Mouse (Mus musculus) neural tube, embryonic 13.5 days (tissue): ENCODE measurements around the gene Gls. TPM values are rescaled to one million over a fixed set of nuclear protein-coding genes. Genes with fewer than 3 reads are reported as not detected.

ENCODE experiments used
- ATAC-seq: fragments of 200-750 bp; cut with Nextera tagmentation; 2 replicates; pipeline ENCODE4 v1.8.0; 2017; ENCODE audit warnings: low read depth, mild to moderate bottlenecking, moderate TSS enrichment, moderate library complexity
- H3K27ac ChIP-seq: fragments of 300-500 bp; sonication (generic); replicated peaks from 2 replicates; pipeline ENCODE4 v1.5.1; 2015; ENCODE audit warnings: moderate library complexity, mild to moderate bottlenecking, inconsistent platforms
- H3K27me3 ChIP-seq: fragments of 300-500 bp; sonication (generic); 2 replicates; pipeline ENCODE4 v1.6.1; 2015; ENCODE audit warnings: mild to moderate bottlenecking, inconsistent platforms
- H3K36me3 ChIP-seq: fragments of 300-500 bp; sonication (generic); 2 replicates; pipeline ENCODE4 v1.6.1; 2015; ENCODE audit warnings: mild to moderate bottlenecking, inconsistent platforms
- H3K4me1 ChIP-seq: fragments of 300-500 bp; sonication (generic); replicated peaks from 2 replicates; pipeline ENCODE4 v1.6.1; 2015; ENCODE audit warnings: inconsistent platforms
- H3K4me2 ChIP-seq: fragments of 300-500 bp; sonication (generic); 2 replicates; pipeline ENCODE4 v1.6.1; 2015; ENCODE audit warnings: inconsistent platforms, mild to moderate bottlenecking, moderate library complexity
- H3K4me3 ChIP-seq: fragments of 300-500 bp; sonication (generic); 2 replicates; pipeline ENCODE4 v1.5.1; 2015; ENCODE audit warnings: mild to moderate bottlenecking, inconsistent platforms
- H3K9ac ChIP-seq: fragments of 300-500 bp; sonication (generic); 2 replicates; pipeline ENCODE4 v1.6.1; 2015; ENCODE audit warnings: moderate library complexity, mild to moderate bottlenecking, inconsistent platforms
- H3K9me3 ChIP-seq: fragments of 300-500 bp; sonication (generic); 2 replicates; pipeline ENCODE4 v1.6.1; 2016; ENCODE audit warnings: inconsistent platforms
- WGBS: fragments of 180-500 bp; shearing (Covaris S2); methylation state at CpG from one replicate; pipeline ENCODE4 v1.1.7; 2015; 5-methylcytosine and 5-hydroxymethylcytosine counted together
- polyA plus RNA-seq: library from polyadenylated mRNA; unstranded; fragments of >200 nt; fragmentation: Nextera tagmentation; extraction: Ambion mirVana; gene quantifications from 2 replicates; pipeline ENCODE4 v1.2.1, GENCODE M21; 2015

Gene Gls
- polyA plus RNA-seq, 1 experiment from 2014 or later: 32.6 TPM

DNA sequence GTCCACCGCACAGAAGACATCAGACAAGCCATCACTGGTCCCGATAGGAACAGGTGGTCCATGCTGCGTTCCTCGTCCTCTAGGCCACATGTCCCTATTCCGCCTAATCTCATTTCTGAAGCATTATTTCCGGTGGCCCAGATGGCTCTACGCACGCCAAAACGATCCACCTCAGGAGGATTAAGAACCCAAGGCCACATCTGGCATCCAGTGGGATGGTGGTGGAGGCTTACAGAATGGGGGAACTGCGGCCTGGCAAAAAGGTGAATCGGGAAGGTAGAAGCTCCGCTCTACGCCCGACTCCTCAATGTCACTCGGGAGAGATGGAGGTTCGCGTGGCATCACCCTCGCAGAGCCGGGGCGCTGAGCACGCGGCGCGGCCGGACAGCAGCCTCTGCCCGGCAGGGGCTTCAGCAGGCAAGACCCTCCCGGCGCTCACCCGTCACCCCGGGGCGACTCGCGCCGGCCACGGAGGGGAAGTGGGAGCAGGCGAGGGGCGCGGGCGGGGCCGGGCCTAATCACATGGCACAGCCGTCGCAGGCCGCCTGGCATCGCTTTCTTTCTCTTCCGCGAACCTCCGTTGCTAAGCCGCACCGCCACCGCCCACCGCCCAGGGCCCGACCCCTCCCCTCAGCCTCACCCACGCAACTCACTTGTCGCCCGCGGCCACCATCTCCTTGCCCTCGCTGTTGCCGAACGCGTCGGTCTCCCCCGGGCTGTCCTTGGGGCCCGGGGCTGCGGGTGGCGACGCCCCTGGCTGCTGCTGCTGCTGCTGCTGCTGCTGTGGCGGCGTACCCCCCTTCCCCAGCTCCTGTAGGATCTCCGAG, 880 bp downstream of the Gls start:
- Histone ChIP-seq H3K9me3 (no peaks in the 10 kb centered on the region), H3K9ac (peak overlapping the region; percentile 96), H3K27ac (peak overlapping the region; percentile 97), H3K36me3 (no peaks in the 10 kb centered on the region), H3K4me2 (peak overlapping the region; percentile 65), H3K4me3 (peak overlapping the region; percentile 94), H3K4me1 (peaks cover 21% of the 10 kb centered on the region), H3K27me3 (peaks cover 2% of the 10 kb centered on the region; the same call in 1 of the 2 replicates)
- WGBS: under 1% methylated on average over 66 of the region's 69 CpGs
- peak; percentile 68 for ATAC-seq

GRCm38 (mm10) chr1:52230404-52230803, 2.6 kb downstream of the Gls start:
- Histone ChIP-seq H3K36me3 (no peaks in the 10 kb centered on the region), H3K4me2 (peak overlapping the region; percentile 65), H3K27me3 (peaks cover 2% of the 10 kb centered on the region; the same call in 1 of the 2 replicates), H3K9me3 (no peaks in the 10 kb centered on the region), H3K4me3 (0 out of 2 replicates have a peak overlapping the region, but pooled peaks have one; percentile 94), H3K27ac (no peak overlapping the region), H3K9ac (no peak overlapping the region), H3K4me1 (peaks cover 21% of the 10 kb centered on the region)
- ATAC-seq: no peak
- 82% methylated on average over 1 of the region's 1 CpGs for WGBS

DNA sequence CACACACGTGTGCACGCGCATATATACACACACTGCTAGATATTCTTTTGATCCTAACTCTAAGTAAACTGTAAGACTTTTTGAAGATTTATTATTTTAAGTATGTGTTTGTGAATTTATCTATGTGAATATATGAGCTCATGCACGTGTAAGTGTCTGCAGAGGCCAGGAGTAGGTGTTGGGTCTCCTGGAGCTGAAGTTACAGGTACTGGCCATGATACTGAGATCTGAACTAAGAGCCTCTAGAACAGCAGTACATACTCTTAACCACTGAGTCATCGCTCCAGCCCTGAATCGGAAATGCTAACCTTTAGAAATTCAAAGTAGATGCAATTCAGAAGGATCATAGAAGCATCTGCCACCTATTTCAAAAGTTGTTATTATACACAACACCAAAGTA, 4.9 kb downstream of the Gls start:
- Histone ChIP-seq H3K4me3 (no peak overlapping the region), H3K27ac (no peak overlapping the region), H3K4me1 (peaks cover 23% of the 10 kb centered on the region), H3K4me2 (no peak overlapping the region), H3K9ac (no peak overlapping the region), H3K27me3 (no peaks in the 10 kb centered on the region), H3K36me3 (no peaks in the 10 kb centered on the region), H3K9me3 (no peaks in the 10 kb centered on the region)
- no peak for ATAC-seq
- WGBS: 88% methylated on average over 6 of the region's 6 CpGs

DNA sequence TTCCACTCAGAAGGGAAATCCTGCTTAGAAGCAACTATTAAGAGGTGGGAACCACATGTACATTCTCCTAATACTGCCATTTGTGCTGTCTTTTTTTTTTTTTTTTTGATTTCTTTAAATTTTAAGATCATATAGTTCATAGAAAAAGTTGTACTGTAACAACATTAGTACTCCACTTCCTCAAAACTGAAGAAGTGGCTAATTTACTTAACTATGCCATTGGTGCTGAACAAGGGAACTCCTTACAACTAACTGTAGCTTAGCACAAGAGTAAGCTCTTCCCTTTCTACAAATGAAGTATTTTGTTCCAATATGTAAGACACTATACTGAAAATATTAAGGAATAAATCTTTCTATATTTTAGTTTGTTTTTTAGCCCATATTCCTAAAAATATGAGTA, 6.6 kb downstream of the Gls start:
- Histone ChIP-seq H3K4me3 (no peak overlapping the region), H3K9ac (no peak overlapping the region), H3K27me3 (no peaks in the 10 kb centered on the region), H3K9me3 (no peaks in the 10 kb centered on the region), H3K4me2 (no peak overlapping the region), H3K36me3 (no peaks in the 10 kb centered on the region), H3K4me1 (peaks cover 21% of the 10 kb centered on the region), H3K27ac (no peak overlapping the region)
- no peak for ATAC-seq

DNA sequence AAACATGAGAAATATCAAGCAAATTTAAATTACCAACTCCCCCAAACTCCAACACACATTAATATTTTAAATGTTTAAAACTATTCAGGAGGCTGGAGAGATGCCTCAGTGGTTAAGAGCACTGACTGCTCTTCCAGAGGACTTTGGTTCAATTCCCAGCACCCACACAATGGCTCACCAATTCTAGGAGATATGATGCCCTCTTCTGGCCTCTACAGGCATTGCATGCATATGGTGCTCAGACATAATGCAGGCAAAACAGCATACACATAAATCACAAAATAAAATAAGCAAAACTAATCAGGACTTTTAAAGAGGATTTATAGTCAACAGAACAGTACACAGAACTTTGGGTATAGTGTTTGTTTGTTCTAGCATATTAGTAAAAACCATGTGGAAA, 16.3 kb downstream of the Gls start:
- H3K9ac ChIP-seq: no peak overlapping the region
- no peak overlapping the region for H3K4me2 ChIP-seq
- no peaks in the 10 kb centered on the region for H3K4me1 ChIP-seq
- H3K27ac ChIP-seq: no peak overlapping the region
- H3K36me3 ChIP-seq: peaks cover 3% of the 10 kb centered on the region; the same call in 1 of the 2 replicates
- ATAC-seq: no peak
- H3K27me3 ChIP-seq: no peaks in the 10 kb centered on the region
- H3K4me3 ChIP-seq: no peak overlapping the region
- no peaks in the 10 kb centered on the region for H3K9me3 ChIP-seq

DNA sequence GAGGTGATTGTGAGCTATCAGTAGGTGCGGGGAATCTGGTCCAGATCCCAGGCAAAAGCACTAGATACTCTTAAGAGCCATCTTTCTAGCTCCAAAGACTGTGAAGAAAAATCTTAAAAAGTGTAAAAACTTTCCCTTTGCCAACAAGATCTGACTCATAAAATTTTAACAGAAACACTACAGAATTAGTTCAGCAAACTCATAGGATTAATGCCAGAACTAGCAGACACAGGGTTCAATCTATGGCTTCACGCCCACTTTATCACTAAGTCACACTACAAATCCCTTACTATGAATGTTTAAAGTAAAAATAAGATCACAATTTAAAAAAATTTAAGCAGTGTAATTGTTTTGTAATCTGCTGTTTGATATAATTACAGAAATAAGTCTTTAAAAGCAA, 50.0 kb downstream of the Gls start:
- Histone ChIP-seq H3K9ac (no peak overlapping the region), H3K27ac (no peak overlapping the region), H3K27me3 (no peaks in the 10 kb centered on the region), H3K36me3 (no peaks in the 10 kb centered on the region), H3K4me3 (no peak overlapping the region), H3K4me1 (no peaks in the 10 kb centered on the region), H3K9me3 (no peaks in the 10 kb centered on the region), H3K4me2 (no peak overlapping the region)
- ATAC-seq: no peak
- 95% methylated on average over 2 of the region's 2 CpGs for whole genome bisulfite sequencing

GRCm38 (mm10) chr1:52181994-52182393, 51.0 kb downstream of the Gls start:
- H3K27me3 ChIP-seq: no peaks in the 10 kb centered on the region
- no peaks in the 10 kb centered on the region for H3K4me1 ChIP-seq
- no peak overlapping the region for H3K27ac ChIP-seq
- no peak overlapping the region for H3K4me2 ChIP-seq
- H3K9me3 ChIP-seq: no peaks in the 10 kb centered on the region
- no peak overlapping the region for H3K4me3 ChIP-seq
- H3K36me3 ChIP-seq: no peaks in the 10 kb centered on the region
- no peak overlapping the region for H3K9ac ChIP-seq
- ATAC-seq: no peak

DNA sequence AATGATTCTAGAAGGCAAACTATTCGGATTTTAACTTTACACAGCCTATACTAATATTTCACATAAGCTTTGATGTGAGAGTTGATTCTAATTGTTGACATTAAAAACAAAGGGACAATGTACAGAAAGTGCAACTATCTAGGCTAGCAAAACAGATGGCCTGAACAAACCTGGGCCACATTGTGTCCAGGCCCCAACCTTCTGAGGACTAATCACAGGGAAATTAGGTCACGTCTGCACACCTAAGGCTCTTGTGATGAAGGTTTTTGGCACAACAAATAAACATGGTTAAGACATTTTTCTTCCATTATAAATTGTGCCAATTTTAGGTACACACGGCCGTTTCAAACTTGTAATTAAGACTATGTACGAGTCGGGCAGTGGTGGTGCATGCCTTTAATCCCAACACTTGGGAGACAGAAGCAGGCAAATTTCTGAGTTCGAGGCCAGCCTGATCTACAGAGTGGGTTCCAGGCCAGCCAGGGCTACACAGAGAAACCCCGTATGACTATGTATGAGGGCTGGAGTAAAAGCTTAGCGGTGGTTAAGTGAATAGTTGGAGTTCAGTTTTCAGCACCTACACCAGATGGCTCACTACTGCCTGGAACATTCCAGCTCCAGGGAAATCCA, 53.0 kb downstream of the Gls start:
- no peaks in the 10 kb centered on the region for H3K9me3 ChIP-seq
- WGBS: 94% methylated on average over 9 of the region's 9 CpGs
- H3K27ac ChIP-seq: no peak overlapping the region
- H3K9ac ChIP-seq: no peak overlapping the region
- H3K4me1 ChIP-seq: no peaks in the 10 kb centered on the region
- H3K4me2 ChIP-seq: no peak overlapping the region
- H3K4me3 ChIP-seq: no peak overlapping the region
- no peaks in the 10 kb centered on the region for H3K27me3 ChIP-seq
- no peaks in the 10 kb centered on the region for H3K36me3 ChIP-seq
- no peak for ATAC-seq

- Histone ChIP-seq H3K27me3 (no peaks in the 10 kb centered on the region), H3K9me3 (no peaks in the 10 kb centered on the region), H3K4me3 (no peak overlapping the region), H3K27ac (no peak overlapping the region), H3K4me1 (no peaks in the 10 kb centered on the region), H3K9ac (no peak overlapping the region), H3K4me2 (no peak overlapping the region), H3K36me3 (no peaks in the 10 kb centered on the region)
- WGBS: 90% methylated on average over 2 of the region's 2 CpGs
- ATAC-seq: no peak
Observed at GRCm38 (mm10) chr1:52176999-52177398, 56.0 kb downstream of the Gls start.

DNA sequence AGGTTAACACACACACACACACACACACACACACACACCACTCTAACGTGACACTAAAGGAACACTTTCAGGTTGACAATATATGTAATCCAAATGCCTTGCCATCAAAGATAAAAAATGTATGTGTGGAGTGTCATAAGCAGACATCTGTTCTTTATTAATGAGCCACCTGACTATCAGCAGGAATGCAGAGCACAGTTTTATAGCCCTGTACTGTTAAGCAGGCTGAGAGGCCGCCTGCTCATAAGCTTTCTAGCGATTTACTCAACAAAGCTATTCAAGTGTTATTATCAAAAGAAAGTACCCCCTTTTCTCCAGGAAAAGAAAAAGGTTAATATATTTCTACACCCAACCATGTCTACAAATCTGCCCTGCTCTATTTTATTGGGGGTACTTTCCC, 57.0 kb downstream of the Gls start:
- Histone ChIP-seq H3K9me3 (no peaks in the 10 kb centered on the region), H3K4me3 (no peak overlapping the region), H3K9ac (no peak overlapping the region), H3K4me1 (no peaks in the 10 kb centered on the region), H3K36me3 (no peaks in the 10 kb centered on the region), H3K27ac (no peak overlapping the region), H3K27me3 (no peaks in the 10 kb centered on the region), H3K4me2 (no peak overlapping the region)
- ATAC-seq: no peak
- 60% methylated on average over 3 of the region's 3 CpGs for WGBS

DNA sequence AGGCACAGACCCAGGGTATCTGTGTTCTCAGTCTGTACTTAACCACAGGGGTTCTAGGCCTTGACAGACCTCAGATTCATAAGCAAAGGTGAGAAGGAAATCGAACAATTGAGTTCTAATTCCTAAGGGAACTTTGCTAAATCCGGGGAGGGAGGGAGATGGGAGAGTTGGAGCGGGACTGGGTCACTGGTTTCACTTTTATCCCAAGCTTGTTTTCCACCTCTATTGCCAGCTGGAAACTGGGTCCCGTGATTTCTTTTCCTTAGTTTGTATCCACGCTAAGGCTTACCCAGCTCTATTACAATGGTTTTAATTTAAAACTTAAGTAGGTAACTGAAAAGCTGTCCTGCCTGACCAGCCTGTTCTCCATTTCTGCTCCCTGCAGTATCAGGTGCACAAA, 57.7 kb downstream of the Gls start:
- Histone ChIP-seq H3K9me3 (no peaks in the 10 kb centered on the region), H3K4me2 (no peak overlapping the region), H3K27me3 (no peaks in the 10 kb centered on the region), H3K27ac (no peak overlapping the region), H3K4me3 (no peak overlapping the region), H3K9ac (no peak overlapping the region), H3K4me1 (no peaks in the 10 kb centered on the region), H3K36me3 (no peaks in the 10 kb centered on the region)
- no peak for ATAC-seq
- 83% methylated on average over 5 of the region's 5 CpGs for WGBS

GRCm38 (mm10) chr1:52171271-52171670, 61.8 kb downstream of the Gls start:
- no peaks in the 10 kb centered on the region for H3K27me3 ChIP-seq
- H3K36me3 ChIP-seq: no peaks in the 10 kb centered on the region
- no peak overlapping the region for H3K27ac ChIP-seq
- H3K9ac ChIP-seq: no peak overlapping the region
- 81% methylated on average over 8 of the region's 8 CpGs for WGBS
- no peak overlapping the region for H3K4me3 ChIP-seq
- no peak overlapping the region for H3K4me2 ChIP-seq
- H3K9me3 ChIP-seq: no peaks in the 10 kb centered on the region
- ATAC-seq: no peak
- H3K4me1 ChIP-seq: no peaks in the 10 kb centered on the region

GRCm38 (mm10) chr1:52170747-52171146, 62.3 kb downstream of the Gls start:
- ATAC-seq: no peak
- Histone ChIP-seq H3K4me3 (no peak overlapping the region), H3K4me2 (no peak overlapping the region), H3K27ac (no peak overlapping the region), H3K4me1 (no peaks in the 10 kb centered on the region), H3K27me3 (no peaks in the 10 kb centered on the region), H3K9ac (no peak overlapping the region), H3K36me3 (peaks cover 3% of the 10 kb centered on the region; the same call in 1 of the 2 replicates), H3K9me3 (no peaks in the 10 kb centered on the region)
- WGBS: 81% methylated on average over 7 of the region's 7 CpGs
